Mouse (Mus musculus) midbrain, embryonic 10.5 days (tissue): Measurements from ENCODE around the gene Ppef1. TPM values are rescaled to one million over a fixed set of nuclear protein-coding genes. Genes with fewer than 3 reads are reported as not detected.
"Not testable (repeated sequence)": the region's sequence is repeated elsewhere in the genome, so short reads cannot be mapped to it uniquely, and the experiment has no call there.

Experiments
- DNase-seq: peaks from one replicate; pipeline ENCODE4 v3.0.0-alpha.2; 2017; ENCODE audit warnings: low spot score
- H3K27ac ChIP-seq: fragments of 300-500 bp; sonication (generic); replicated peaks from 2 replicates; pipeline ENCODE4 v1.5.1; 2016; ENCODE audit warnings: mild to moderate bottlenecking
- H3K27me3 ChIP-seq: fragments of 300-500 bp; sonication (generic); 2 replicates; pipeline ENCODE4 v1.6.1; 2016; ENCODE audit warnings: low read depth, mild to moderate bottlenecking; ENCODE audit not compliant: poor library complexity, severe bottlenecking
- H3K36me3 ChIP-seq: fragments of 300-500 bp; sonication (generic); 2 replicates; pipeline ENCODE4 v1.6.1; 2016; ENCODE audit warnings: mild to moderate bottlenecking, moderate library complexity
- H3K4me1 ChIP-seq: fragments of 300-500 bp; sonication (generic); 2 replicates; pipeline ENCODE4 v1.6.1; 2016
- H3K4me3 ChIP-seq: fragments of 300-500 bp; sonication (generic); 2 replicates; pipeline ENCODE4 v1.5.1; 2016; ENCODE audit warnings: mild to moderate bottlenecking, moderate library complexity
- H3K9me3 ChIP-seq: fragments of 300-500 bp; sonication (generic); replicated peaks from 2 replicates; pipeline ENCODE4 v1.6.1; 2016; ENCODE audit warnings: mild to moderate bottlenecking
- WGBS: fragments of 180-500 bp; shearing (Covaris S2); methylation state at CpG from one replicate; pipeline ENCODE4 v1.1.7; 2016; 5-methylcytosine and 5-hydroxymethylcytosine counted together
- polyA plus RNA-seq: library from polyadenylated mRNA; unstranded; fragments of >200 nt; fragmentation: Nextera tagmentation; extraction: Ambion mirVana; gene quantifications from 2 replicates; pipeline ENCODE4 v1.2.1, GENCODE M21; 2016

The Ppef1 gene
- 0.12 and 0.29 TPM in 2 replicates for polyA plus RNA-seq

DNA sequence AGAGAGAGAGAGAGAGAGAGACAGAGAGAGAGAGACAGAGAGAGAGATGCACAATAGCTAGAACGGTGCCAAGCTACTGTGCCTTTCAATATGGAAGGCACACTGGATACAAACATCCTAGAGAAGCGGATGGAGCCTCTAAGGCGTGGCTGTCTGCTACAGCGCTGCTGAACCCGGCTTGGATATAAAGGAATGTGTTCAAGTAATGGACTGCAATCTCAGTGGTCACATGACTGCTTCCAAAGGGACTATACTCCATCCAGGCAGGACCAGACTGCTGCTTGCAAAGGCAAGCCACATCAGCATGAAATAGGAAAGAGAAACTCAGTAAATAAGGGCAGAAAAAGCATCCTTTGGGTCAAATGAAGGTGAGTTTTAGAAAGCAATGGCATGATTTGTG, at the start of gene Ppef1:
TSS of gene Ppef1 (minus strand) at position 116 of the 400 bp plus-strand sequence.
- Histone ChIP-seq H3K4me1 (no peaks in the 10 kb centered on the region), H3K27me3 (peaks cover 80% of the 10 kb centered on the region), H3K27ac (no peak within 1 kb of the TSS), H3K9me3 (no peaks in the 10 kb centered on the region), H3K4me3 (no peak within 1 kb of the TSS), H3K36me3 (no peaks in the 10 kb centered on the region)
- 76% methylated on average over 5 of the region's 5 CpGs for WGBS
- no peak for DNase-seq

DNA sequence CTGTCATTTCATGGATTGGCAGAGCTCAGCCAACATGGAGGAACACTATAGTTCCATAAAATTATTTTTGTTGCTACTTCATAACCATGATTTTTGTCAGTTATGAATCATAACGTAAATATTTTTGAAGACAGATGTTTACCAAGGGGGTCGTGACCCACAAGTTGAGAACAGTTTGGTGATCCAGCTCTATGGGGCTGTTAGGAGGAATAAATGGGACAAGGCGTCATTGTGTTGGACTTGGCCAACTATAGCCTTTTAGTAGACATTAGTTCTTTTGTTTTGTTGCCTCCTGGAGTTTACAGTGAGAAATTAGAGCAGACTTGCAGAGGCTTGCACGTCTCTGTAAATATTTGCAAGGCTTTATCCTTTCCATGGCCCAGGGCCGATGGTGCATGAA, 46.7 kb upstream of the Ppef1 start:
- WGBS, result 82% methylated on average over 5 of the region's 5 CpGs
- Histone ChIP-seq H3K36me3 (no peaks in the 10 kb centered on the region), H3K9me3 (no peaks in the 10 kb centered on the region), H3K4me3 (no peak overlapping the region), H3K4me1 (no peaks in the 10 kb centered on the region), H3K27ac (no peak overlapping the region), H3K27me3 (peaks cover 96% of the 10 kb centered on the region)
- no peak for DNase-seq

DNA sequence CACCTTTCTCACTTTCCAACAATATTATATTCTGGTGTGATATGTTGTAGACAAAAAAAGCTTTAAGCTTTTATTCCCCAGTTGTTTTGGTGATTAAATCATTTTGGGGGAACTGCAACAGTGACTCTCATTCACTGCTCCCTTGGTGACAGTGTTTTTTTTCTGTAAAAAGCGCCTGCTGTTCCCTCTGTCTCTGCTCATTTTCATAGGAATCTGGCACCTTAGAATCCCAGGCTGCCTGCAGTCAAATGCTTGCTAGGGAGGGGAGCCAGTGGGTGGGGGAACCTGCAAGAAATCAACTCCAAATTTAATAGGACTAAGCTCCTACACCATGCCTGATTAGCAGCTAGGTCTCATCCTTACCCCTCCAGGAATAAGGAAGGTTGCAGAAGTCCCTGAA, 37.5 kb upstream of the Ppef1 start:
- Histone ChIP-seq H3K9me3 (no peaks in the 10 kb centered on the region), H3K4me1 (no peaks in the 10 kb centered on the region), H3K27me3 (peaks cover 93% of the 10 kb centered on the region), H3K4me3 (no peak overlapping the region), H3K27ac (no peak overlapping the region), H3K36me3 (no peaks in the 10 kb centered on the region)
- no peak for DNase-seq
- WGBS, result 24% methylated on average over 1 of the region's 1 CpGs

DNA sequence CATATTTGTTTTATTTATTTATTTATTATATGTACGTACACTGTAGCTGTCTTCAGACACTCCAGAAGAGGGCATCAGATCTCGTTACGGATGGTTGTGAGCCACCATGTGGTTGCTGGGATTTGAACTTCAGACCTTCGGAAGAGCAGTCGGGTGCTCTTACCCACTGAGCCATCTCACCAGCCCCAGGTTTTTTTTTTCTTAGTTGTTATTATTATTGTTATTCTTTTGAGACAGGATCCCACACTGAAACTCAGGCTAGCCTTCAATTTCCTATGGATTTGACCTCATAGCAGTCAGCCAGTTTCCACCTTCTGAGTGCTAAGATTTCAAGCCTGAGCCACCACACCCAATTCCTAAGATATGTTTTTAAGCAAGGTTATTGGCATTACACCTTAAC, 34.1 kb upstream of the Ppef1 start:
- not testable (repeated sequence) for H3K27ac ChIP-seq, H3K36me3 ChIP-seq, H3K4me1 ChIP-seq, DNase-seq, H3K9me3 ChIP-seq, H3K4me3 ChIP-seq
- H3K27me3 ChIP-seq, result peaks cover 97% of the 10 kb centered on the region
- WGBS, result 92% methylated on average over 5 of the region's 5 CpGs

DNA sequence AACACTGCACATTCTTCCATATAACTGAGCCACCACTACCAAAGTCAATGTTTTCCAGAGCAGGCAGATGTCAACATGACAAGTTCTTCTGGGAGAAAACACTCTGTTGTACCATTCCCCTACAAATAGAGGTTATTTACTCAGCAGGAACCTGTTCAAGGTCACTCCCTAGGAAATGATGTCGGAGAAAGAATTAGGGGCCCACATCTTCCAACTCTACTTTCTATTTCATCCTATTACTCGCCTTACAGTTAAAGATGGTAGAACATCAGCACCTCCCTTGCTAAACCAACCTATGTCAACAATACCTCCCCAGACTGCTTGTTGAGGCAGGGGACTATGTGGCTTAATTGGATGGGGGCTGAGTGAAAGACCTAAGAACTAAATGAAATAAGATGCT, 32.1 kb upstream of the Ppef1 start, which contains the start of gene Rs1:
TSS of gene Rs1 (plus strand) at position 301 of the 400 bp plus-strand sequence.
- Histone ChIP-seq H3K27me3 (peaks cover 94% of the 10 kb centered on the region), H3K36me3 (no peaks in the 10 kb centered on the region)
- WGBS, result 86% methylated on average over 2 of the region's 2 CpGs

DNA sequence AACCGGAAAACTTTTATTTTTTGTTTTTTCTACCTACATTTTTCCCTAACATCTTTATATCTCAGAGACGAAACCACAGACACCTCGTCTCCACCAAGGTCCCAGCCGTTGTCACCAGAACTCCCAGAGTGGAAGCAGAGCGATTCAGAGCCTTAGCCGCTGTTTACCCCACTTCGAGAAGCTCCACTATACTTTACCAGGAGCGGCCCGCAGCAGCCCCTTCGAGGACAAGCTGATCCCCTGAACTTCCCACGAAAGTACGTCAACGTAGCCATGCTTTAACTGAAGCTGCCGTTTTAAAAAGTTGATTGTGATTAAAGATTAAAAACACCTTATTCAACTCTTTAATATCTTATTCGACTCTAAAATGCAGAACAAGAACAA, 30.7 kb upstream of the Ppef1 start:
- DNase-seq, result no peak
- 35% methylated on average over 15 of the region's 15 CpGs for WGBS
- Histone ChIP-seq H3K4me3 (peak overlapping the region; percentile 54), H3K27me3 (peaks cover 91% of the 10 kb centered on the region), H3K36me3 (no peaks in the 10 kb centered on the region), H3K27ac (peak overlapping the region; percentile 64; the same call in 1 of the 2 replicates), H3K4me1 (peaks cover 3% of the 10 kb centered on the region; the same call in 1 of the 2 replicates), H3K9me3 (no peaks in the 10 kb centered on the region)

More for the DNA sequence above, 32.1 kb upstream of the Ppef1 start, which contains the start of gene Rs1:
- Histone ChIP-seq H3K4me3 (no peak within 1 kb of the TSS), H3K9me3 (no peaks in the 10 kb centered on the region), H3K4me1 (peaks cover 3% of the 10 kb centered on the region; the same call in 1 of the 2 replicates), H3K27ac (no peak within 1 kb of the TSS)
- DNase-seq, result no peak

DNA sequence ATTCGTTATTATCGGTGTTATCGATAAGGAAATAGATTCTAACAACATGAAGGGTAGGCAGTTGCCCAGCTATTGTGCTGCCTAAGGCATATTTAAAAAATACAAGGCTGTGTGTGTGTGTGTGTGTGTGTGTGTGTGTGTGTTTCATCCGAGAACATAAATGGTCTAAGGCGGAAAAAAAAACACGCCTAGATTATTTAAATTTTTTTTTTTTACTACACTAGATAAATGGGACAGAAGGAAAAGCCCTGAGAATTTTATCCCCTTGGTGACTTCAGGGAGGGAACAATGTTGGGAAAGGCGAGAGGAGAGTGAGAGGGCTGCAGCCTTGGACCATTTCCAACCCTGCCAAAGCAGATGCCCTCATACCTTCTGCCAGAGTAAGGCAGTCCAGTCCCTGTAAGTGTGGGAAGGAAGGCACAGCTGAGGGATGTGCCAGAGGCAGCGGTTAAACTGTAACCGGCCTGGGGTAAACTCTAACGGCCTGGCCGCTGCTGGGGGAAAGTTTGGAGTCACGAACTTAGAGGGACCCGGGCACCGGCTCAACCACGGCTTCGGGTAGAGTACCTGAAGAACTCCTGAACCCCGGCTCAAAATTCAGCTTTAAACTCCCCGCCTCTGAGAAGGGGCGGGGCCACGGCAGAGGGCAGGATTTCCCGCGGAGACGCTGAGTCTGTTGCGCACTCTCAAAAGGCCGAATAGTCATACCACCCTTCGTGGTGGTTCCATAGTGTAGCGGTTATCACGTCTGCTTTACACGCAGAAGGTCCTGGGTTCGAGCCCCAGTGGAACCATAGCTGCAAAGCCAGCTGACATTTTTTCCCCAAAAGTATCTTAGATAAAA, 30.0 kb upstream of the Ppef1 start:
- Histone ChIP-seq H3K36me3 (no peaks in the 10 kb centered on the region), H3K27ac (no peak overlapping the region), H3K27me3 (peaks cover 91% of the 10 kb centered on the region), H3K4me3 (peak overlapping the region; percentile 54), H3K9me3 (no peaks in the 10 kb centered on the region), H3K4me1 (peaks cover 3% of the 10 kb centered on the region; the same call in 1 of the 2 replicates)
- DNase-seq, result peak; percentile 80
- 34% methylated on average over 30 of the region's 30 CpGs for WGBS

DNA sequence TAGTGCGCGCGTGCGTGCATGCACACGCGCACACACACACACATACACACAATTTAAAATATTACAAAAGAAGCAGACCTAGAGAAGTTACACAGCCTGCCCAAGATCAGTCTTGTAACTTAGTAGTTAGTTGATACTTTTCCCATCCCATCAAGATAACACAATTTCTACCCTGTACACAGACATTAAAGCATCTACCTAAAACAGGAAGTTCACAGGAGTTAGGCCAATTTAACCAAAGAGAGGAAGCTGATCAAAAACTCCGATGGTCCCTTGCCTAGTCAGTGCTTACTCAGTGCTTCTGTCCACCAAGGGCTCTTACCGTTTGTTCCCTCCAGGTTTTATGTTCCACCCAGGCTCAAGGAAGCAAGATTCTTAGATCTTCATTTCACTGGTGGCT, 15.2 kb upstream of the Ppef1 start:
- H3K36me3 ChIP-seq, result no peaks in the 10 kb centered on the region
- 96% methylated on average over 8 of the region's 8 CpGs for WGBS
- H3K9me3 ChIP-seq, result no peaks in the 10 kb centered on the region
- no peaks in the 10 kb centered on the region for H3K4me1 ChIP-seq
- DNase-seq, result no peak
- peaks cover 77% of the 10 kb centered on the region for H3K27me3 ChIP-seq
- no peak overlapping the region for H3K27ac ChIP-seq
- no peak overlapping the region for H3K4me3 ChIP-seq

DNA sequence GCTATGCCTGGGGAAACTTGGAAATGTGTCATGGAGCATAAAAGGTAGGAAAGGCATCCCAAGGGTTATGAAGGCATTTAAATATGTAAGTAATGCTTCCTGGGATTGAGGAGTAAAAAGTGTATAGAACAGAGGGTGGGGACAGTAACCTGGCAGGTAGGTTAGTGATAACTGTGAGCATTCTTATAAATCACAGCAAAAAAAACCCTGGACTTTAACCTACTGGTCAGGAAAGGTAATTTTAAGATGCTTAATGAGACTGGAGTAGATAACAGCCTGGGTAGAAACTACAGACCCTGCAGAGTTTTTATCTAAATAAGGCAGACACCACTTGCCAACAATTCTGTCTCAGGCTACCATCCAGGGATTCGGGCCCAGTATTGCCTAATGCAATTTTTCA, 13.1 kb upstream of the Ppef1 start:
- H3K27me3 ChIP-seq, result peaks cover 74% of the 10 kb centered on the region
- no peak overlapping the region for H3K27ac ChIP-seq
- no peaks in the 10 kb centered on the region for H3K9me3 ChIP-seq
- WGBS, result 81% methylated on average over 1 of the region's 1 CpGs
- no peak for DNase-seq
- no peaks in the 10 kb centered on the region for H3K4me1 ChIP-seq
- no peak overlapping the region for H3K4me3 ChIP-seq
- H3K36me3 ChIP-seq, result no peaks in the 10 kb centered on the region

DNA sequence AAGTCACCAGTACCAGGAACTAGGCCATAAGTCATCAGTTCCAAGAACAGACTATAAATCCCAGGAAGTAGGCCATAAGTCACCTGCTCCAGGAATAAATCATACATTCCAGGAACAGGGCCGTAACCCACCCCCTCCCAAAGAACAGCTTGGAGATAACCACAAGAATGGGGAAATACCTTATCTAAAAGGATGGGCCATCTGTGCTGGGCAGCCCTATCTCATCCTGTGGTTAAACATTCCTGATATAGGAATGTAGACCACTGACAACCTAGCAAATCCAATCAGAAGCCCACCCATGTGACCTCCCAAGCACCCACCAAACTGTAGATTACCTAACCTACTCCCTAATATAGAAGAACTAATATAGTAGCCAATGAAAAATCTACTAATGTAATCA, 9.8 kb upstream of the Ppef1 start:
- no peak for DNase-seq
- Histone ChIP-seq H3K27ac (no peak overlapping the region), H3K4me3 (no peak overlapping the region), H3K9me3 (no peaks in the 10 kb centered on the region; the same call in 1 of the 2 replicates), H3K4me1 (no peaks in the 10 kb centered on the region), H3K27me3 (peaks cover 67% of the 10 kb centered on the region), H3K36me3 (no peaks in the 10 kb centered on the region)
- 96% methylated on average over 1 of the region's 1 CpGs for WGBS

DNA sequence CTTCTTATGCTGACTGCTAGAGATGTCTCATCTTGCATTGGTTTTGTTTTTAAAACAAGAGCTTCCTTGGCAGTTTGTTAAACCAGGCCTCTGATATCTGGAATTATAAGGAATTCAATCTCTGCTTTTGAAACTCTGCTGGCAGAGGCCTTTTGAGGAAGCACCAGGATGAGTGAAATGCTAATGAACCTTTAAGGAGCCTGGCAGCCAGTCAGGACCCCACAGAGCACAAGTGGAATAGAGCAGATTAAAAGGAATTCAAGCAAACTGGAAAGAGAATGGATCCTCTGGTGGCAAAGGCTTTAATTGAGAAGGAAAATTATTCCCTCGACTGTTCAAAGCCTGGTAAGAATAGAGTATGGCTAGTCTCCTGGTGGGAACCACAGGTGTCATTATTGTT, 36.4 kb downstream of the Ppef1 start:
- Histone ChIP-seq H3K4me1 (peaks cover 3% of the 10 kb centered on the region; the same call in 1 of the 2 replicates), H3K9me3 (no peaks in the 10 kb centered on the region), H3K36me3 (no peaks in the 10 kb centered on the region), H3K27ac (no peak overlapping the region), H3K4me3 (no peak overlapping the region), H3K27me3 (peaks cover 100% of the 10 kb centered on the region)
- WGBS, result 35% methylated on average over 1 of the region's 1 CpGs
- DNase-seq, result no peak

DNA sequence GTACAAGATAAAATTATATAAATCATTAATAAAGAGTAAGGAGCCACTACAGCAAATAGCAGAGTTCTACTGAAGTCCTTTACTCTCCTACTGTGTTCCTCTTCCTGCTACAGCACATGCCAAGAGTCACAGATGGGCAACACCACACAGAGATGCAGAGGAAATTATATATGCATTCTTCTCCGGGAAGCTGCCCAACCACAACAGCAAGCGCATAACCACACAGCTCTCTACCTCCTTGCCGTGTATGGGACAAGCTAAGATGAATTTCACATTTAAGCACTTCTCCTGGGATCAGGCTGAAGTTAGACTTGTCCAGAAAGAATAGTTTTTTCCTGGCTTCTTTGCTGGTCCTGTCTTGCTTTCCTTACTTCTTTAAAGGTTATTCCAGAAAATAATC, 44.0 kb downstream of the Ppef1 start:
- whole genome bisulfite sequencing, result 90% methylated on average over 3 of the region's 3 CpGs
- Histone ChIP-seq H3K9me3 (no peaks in the 10 kb centered on the region), H3K27me3 (peaks cover 89% of the 10 kb centered on the region), H3K27ac (no peak overlapping the region), H3K4me3 (no peak overlapping the region), H3K4me1 (no peaks in the 10 kb centered on the region), H3K36me3 (no peaks in the 10 kb centered on the region)
- DNase-seq, result no peak

DNA sequence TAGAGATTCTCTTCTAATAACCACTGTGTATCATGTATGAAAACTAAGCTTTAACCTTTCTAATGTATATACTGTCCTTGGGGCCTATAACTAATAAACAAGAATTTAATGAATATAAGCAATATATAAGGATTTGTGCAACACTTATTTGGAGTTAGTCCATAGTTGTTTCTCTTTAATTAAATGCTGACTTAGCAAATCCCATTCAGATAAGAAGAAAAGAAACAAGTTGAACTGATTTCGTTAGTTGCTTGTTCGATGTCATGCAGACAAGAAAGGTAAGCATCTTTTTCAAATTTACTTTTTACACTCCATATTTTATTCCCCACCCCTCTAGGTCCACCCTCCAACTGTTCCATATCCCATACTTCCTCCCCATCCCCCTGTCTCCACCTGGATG, 45.5 kb downstream of the Ppef1 start:
- no peaks in the 10 kb centered on the region for H3K36me3 ChIP-seq
- WGBS, result 96% methylated on average over 2 of the region's 2 CpGs
- H3K4me1 ChIP-seq, result no peaks in the 10 kb centered on the region
- peaks cover 83% of the 10 kb centered on the region for H3K27me3 ChIP-seq
- H3K27ac ChIP-seq, result no peak overlapping the region
- no peaks in the 10 kb centered on the region for H3K9me3 ChIP-seq
- no peak for DNase-seq
- no peak overlapping the region for H3K4me3 ChIP-seq
